Mouse (Mus musculus): ENCODE results near the gene Tfec.

Tfec gene

DNA sequence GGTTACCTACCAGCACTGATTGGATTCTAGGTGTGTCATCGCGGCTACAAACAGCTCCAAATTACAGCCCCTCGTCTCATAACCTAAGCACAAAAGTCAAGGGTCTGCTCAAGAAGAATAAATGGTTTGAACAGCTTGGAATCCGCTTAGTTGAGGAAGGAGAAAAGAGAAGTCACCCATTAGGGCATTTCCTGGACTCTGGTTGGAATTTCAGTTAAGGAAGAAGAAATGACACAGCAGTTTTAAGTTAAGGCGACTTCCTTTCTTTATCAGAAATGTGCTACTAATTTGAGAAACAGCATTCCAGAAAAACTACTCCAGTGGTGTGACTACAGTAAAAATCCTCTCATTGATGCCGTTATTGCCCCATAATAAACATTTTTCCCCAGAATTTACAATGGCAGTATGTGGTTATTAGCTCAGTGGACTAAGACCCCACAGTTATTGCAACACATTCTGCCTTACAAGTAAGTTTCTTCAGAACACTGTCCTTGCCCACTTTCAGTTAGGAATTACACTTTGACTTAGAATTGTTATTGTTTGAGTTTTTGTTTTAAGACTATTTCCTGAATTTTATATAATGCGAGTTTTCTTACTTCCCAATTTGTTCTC is at the start of gene Tfec:
Gene Tfec, minus strand, starts transcription at position 191 of the 612 bp plus-strand sequence.
- no peak for DNase-seq (ENCODE audit: low spot score in 2 of 2)

DNA sequence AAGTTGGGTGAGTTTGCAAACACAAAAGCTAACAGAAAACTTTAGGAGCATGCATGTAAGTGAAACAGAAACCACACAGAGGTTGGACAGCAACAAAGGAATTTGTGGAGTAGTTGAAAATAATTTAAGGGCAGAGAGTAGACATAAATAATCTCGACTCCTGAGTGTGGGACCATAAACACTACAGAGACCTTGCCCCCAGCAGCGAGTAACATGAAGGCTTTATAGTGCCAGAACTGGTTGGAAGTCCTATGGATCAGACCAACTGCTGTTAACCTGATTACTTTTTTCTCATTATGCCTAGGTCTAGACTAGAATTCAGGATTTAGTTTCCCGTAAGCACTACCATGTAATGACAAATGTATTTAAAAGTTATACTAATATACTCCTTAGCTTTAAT is 49.6 kb upstream of the Tfec start:
- DNase-seq (ENCODE audit: low spot score in 2 of 2) = no peak

DNA sequence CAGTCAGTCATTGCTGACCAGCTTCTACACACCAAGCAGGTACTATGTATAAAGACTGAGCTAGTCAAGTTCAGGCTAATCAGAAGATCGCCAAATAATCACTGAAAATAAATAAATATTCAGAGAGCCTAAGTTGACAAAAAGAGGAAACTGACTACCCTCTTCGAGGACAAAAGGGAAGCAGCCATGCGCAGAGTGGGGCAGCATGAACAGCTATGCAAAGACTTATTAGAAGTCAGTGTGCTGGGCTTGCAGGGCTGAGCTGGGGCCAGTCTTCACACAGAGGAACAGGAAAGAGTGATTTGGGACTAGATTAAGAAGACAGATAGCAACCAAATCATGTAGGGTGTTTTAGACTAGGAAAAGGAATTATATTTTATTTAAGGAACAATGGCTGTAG is 45.3 kb upstream of the Tfec start:
- DNase-seq (ENCODE audit: low spot score in 2 of 2) = peak; percentile 10 to 21

DNA sequence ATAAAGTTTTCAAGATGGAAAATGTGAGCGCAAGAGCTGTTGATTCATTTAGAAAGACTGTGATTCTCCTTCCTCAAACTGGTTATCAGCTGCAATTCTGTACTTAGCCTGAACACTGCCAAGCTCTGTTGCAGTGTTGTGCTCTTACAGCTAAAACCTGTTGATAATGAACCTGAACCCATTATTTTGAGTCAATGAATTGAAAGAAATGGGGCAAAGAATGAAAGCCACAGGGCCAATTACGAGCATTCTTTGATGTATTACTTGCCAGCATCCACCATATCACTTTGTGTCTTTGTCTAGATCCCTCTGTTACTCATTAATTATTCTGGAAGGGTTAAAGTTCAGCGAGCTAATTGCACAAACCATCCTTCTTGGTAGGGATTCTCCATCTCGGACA is 44.2 kb upstream of the Tfec start:
- DNase-seq (ENCODE audit: low spot score in 2 of 2) = no peak

DNA sequence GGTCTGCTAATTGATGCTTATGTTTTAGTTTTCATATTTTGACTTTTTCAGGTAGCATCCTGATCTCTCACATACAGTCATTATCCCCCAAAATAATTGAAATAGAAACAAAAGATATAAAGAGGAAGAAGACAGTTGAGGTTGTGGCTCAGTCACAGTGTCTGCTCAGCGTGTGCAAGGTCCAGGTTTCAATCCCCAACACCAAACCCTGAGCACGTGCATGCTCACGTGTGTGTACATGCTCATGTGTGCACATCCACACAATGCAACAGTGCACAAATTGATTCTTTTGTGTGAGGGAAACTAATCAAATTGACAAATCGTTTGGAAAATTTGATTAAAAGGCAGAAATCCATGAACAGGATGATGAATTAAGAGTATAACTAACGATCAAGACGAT is 32.8 kb upstream of the Tfec start:
- no peak for DNase-seq (ENCODE audit: low spot score in 2 of 2)

DNA sequence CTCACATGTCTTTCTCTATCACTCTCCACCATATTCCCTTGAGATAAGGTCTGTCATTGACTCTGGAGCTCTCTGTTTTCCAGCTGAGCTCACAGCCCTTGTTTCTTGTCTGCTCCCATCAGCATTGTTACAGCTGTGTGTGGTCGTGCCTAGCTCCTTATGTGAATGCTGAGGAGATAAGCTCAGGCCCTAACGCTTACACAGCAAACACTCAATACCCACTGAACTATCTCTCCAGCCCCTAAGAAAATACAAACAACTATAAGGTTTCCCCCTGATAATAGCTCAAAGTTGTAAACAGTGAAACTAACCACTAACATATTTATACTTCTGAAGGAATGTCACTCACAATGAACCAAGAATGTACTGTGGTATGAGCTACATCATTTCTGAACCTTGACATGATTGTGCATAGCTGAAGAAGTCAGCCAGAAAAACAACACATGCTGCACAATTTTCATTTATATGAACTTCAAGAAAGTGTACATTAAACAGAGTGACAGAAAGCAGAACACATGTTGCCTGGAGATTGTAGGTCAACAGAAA is 21.9 kb upstream of the Tfec start:
- DNase-seq (ENCODE audit: low spot score in 2 of 2) = no peak

DNA sequence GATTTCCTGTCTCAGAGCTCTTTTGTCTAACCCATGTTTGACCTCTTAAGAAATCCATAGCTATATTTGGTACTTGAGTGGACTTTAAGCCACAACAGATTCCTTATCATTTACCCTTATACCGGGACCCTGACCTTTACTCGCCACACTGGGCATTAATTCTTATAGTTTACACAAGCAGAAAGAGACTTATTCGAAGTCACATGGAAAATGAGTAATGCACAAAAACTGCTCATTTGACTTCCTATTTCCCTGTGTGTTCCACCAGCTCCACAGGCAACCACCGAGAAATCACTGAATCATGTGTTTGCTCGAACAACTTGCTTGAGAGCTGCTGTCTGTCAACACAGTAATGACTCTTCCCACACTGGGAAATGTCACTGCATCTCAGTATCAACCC is 6.4 kb downstream of the Tfec start:
- no peak for DNase-seq (ENCODE audit: low spot score in 2 of 2)

DNA sequence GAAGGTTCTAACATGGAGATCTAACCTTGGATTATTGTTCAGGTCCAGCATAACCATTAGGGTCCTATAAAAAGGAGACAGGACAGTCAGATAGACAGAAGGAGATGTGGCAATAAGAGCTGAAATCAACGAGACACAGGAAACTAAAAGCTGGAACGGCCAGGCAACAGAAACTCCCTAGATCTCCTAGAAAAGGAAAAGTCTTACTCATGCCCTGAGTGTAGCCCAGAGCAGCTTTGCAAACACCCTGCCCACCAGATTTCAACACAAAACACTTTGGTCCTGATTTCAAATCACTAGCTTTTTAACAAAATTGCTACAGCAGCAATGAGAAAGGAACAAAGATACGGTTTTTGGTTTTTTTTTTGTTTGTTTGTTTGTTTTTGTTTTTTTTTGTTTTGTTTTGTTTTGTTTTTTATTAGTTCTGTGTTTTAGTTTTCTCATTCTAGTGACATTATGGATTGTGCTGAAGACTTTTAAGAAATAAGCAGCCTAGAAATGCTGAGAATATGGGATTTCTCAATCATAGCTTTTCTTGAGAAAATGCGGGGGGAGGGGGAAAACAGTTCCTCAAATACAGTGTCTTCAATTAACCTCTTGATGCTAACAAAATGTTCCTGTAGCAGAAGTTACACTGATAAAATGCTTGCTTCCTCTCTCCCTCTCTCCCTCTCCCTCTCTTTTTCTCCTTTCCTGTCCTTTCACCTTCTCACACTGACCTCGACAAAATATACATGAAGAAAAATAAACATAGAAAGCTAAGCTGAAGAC is 14.5 kb downstream of the Tfec start:
- no peak for DNase-seq (ENCODE audit: low spot score in 2 of 2)

DNA sequence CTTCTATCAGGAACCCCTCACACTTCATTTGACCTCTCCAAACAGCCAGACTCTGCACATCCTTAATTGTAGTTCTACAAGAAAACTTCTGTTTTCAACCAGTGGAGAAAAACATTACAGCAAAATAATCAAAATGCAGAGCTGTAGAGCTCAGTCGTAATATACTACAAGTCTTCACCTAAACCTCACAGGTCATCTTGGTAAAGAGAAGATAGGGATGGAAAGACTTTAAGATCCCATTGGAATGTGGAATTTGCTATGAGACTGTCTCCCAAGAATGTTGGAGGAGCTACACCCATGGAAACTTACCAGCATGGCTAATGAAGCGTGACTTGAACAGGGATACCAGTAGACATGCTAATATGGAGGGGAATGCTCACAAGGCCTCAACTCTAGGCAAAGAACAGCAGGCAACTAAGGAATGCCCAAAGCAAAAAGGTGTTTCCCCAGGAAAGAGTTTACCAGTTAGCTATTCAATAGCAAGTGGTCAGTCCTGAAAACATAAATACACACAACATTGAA is 24.2 kb downstream of the Tfec start:
- no peak for DNase-seq (ENCODE audit: low spot score in 2 of 2)

DNA sequence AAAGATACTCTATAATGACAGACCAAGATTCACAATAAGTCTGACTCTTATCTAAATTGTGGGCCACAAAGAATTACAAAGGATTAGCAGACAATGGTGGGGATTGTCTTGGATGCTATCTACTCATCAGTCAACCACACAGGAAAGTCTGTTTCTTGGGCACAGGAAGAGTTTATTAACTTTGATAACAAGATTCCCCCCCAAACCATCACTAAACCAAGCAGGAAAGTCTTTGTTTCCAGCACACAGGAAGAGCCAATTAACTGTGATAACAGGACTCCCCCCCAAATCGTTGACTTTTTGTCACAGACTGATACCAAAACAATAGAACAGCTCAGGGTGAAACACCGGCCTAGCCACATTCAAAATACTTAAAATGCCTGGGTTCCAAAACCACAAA is 28.2 kb downstream of the Tfec start:
- DNase-seq (ENCODE audit: low spot score in 2 of 2) = no peak

DNA sequence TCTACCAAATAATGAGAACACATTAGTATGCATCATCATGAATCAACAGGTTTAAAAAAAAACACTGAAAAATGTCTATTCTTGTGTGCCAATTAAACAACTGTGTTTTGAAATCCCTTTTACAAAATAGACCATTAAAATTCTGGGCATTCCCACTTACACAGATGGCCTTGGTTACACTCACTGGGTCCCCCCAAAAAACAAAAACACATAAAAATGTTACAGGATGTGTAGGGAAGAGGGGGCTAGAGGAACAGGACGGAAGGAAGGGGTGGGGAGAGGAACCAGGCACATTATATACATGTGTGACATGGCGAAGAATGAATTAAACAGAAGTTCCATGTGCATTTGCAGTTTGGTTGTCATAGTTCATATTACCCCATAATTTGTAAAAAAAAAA is 29.9 kb downstream of the Tfec start:
- DNase-seq (ENCODE audit: low spot score in 2 of 2) = no peak

DNA sequence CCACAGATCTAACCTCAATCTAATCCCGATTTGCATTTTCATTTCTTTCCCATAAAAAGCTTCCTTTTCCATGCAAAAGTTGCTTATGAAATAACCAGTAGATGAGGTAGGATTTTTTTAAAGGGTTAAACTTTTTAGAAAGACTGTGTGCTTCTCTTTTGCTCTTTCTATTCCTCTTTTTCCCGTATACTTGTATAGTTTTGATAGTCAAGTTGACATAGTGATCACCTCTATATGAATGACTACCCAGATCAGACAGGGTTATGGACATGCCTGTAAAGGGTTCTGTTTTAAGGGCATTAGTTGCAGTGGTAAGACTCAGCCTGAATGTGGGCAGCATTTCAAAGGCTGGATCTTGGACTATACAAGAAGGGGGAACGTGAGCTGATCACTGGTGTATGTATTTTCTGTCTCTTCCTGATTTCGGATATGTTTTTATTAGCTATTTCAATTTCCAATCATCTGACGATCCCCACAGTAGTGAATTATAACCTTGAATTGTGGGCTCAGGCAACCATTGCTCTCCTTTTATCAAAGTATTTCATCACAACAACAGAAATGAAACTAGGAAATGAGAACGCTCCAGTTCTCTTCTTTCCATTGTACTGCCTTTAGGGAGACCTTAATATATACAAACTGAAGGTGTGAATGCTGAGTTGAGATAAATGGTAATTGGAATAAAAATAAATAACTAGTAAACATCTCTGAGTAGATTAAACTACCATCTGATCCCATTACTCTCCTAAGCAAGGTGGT is 35.3 kb downstream of the Tfec start:
- no peak for DNase-seq (ENCODE audit: low spot score in 2 of 2)

DNA sequence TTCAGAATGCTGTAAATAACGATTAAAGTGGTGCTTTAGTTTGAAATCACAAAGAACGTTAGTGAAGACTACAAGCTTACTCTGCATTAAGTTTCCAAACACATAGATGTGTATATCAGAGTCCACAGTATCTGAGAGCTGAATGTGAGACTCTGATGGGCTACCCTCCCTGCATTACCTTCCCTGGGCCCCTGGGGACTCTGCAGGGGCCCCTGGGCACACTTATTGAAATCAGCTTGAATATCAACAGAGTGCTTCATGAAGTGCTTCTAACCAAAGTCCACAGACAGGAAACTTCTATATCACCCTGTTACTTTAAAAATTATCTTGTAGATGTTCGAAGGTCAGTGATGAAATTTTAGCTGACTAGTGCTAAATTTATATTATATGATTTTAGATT is 36.2 kb downstream of the Tfec start:
- DNase-seq (ENCODE audit: low spot score in 2 of 2) = no peak

DNA sequence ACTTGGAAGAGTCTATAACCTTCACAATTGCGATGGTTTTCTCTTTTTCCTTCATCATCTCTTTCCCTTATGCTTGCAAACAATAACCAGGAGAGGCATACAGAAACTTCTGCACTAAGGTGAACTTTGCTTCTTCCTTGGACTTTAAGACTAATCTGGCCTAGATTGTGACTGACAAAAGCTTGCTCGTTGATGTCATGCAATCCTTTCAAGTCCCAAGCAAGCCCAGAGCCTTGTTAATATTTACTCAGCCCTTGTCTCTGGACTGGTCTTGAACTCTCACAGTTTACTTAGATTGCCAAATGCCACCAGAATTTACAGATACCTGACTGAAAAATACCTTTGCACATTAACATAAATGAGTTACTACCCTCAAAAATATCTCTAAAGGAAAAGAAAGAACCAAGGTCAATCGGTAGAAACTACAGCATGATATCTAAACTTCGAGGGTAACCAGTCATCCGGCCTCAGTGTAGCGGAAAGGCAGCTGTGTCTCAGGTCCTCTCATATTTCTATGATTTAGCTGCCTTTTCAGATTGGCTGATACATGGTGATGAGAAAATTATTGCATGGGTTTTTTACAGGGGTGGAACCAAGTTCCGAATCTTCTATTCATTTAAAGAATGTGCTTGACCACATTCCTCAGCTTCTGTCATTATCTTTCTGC is 42.2 kb downstream of the Tfec start:
- no peak for DNase-seq (ENCODE audit: low spot score in 2 of 2)

DNA sequence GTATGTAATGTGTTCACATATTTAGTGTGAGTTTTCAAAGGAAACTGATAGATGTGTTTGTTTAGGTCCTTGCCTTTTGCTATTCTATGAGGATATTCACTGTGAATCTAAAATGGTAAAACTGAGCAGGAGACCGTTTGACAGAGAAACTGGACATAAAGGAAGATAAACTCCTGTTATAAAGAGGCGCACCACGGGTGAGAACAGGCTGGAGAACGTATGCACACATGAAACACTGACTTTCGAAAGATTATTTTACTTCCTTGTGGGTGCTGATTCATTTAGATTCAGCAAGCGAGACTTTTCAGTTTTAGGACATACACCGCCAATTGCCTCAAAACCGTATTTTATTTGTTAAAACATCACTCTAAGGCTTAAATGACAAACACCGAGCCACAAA is 43.3 kb downstream of the Tfec start:
- DNase-seq (ENCODE audit: low spot score in 2 of 2) = no peak

DNA sequence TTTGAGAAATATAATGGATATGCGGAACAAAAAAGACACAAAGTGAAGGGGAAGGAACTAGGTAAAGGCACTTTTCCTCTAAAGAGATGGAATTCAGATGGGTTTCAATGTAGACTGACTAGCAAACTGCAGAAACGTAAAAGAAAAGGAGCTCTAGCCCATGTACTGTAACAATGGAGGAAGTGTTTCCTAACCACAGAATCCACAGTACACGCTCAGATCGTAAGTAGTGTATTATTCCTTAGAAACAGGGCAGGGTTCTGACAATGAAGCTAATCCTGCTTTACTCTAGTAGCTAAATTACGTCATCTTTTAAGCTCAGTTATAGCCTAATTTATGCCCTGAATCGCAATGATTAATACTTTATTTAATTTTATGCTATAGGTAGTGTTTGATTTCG is 51.7 kb downstream of the Tfec start:
- DNase-seq (ENCODE audit: low spot score in 2 of 2) = no peak

DNA sequence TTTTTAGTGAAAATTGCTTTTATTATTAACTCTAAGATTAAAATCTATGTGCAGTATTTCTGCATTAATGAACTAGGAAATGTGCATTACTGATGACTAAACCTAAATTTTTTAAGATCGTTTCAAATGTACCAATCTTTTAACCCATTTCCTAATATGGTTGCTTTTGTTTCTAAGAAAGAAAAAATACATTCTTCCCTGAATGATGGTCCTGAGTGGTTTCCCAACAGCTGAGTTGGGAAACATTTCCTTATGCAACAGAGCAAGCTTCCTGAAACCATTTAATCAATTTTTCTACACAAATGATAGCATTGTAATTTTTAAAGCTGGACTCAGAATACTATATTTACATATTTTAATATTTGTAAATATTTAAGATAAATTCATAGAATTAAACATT is 62.6 kb downstream of the Tfec start:
- no peak for DNase-seq (ENCODE audit: low spot score in 2 of 2)

DNA sequence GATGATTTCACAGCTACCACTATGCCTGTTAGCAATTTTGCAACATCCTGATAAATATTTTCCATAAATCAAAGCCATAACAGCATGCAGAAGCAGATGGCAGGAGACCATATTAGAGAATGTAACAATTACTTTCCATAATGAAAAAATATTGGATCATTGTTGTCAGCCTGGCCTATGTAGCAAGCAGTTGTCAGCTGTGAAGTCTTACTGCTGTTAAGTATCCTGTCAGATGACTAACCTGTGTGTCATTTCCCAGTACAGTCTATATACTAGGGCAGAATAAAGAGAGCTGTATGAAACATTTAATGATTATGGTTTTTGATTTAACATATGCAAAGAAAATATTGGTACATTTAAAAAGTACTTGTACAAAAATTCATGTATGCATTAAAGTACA is 69.9 kb downstream of the Tfec start:
- no peak for DNase-seq (ENCODE audit: low spot score in 2 of 2)

DNA sequence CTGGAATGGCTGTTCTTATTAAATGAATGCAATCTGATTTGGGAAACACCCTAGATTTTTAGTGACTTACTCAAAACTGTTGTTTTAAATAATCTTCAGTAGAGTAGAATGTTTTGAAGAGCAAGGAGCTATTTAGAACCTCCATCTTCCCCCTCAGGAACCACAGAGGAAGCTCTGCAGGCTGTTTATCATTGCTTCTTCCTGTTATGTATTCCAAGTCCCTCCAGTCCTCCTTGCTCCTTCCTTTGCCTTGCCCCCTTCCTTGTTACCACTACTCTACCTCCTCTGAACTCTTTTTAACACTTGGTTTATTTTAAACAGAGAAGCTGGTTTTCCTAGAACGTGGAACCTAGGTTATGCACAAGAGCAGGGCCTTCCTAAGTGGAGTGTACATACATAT is 76.3 kb downstream of the Tfec start:
- no peak for DNase-seq (ENCODE audit: low spot score in 2 of 2)

DNA sequence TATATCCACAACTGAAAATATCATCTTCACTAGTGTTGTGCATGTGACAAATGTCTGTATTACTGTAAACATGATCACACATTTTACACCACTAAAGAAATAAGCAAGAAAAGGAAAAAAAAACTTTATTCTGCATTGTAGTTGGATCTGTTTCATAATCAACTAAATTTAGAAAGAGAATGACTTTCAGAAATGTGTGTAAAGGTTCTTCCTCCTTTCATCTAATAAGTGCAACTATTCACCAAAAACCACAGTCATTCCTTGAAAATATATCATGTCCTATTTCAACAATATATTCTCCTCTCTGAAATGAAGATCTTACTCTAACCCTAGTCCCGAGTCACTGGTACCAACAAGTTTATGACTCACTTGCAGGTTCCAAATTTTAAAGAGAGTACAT is 91.9 kb downstream of the Tfec start:
- DNase-seq (ENCODE audit: low spot score in 2 of 2) = no peak

DNA sequence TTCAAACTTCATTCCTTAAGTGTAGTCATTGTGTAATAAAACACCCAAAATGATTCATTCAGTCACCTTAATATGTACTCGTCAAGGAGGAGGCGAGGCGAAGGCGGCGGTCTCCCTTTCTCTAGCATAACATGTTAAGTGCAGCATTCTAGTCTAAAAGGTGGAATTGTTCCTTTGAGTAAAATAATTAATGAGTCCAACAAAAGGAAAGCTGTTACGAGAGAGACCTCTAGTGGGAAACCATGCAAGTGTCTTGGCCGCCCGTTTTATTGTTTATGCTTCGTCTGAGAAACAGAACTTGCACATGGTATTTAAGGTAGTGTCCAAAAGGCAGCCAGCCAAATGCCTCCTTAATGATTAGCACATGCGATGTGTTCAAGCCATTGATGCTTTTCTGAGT is 100.6 kb downstream of the Tfec start:
- no peak for DNase-seq (ENCODE audit: low spot score in 2 of 2)

DNA sequence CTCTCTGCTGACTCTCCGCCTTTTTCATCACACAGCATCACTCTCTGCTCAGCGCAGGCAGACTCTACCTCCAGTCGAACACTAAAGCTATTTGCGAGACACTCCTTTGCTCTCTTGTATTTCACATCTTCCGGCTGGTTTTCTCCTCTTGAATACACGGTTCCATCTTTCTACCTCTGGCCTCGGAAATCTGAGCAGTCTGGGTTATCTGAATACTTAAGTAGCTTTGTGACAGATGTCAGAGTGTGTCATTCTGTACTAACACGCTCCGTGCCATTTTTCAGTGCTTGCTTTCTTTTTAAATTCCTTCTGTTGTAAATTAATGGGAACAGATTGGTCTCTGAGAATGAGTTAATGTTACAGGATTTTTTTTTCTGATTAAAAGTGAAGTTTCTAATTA is 101.3 kb downstream of the Tfec start:
- DNase-seq (ENCODE audit: low spot score in 2 of 2) = no peak

All from spleen, postnatal 36 days (tissue).